Mouse (Mus musculus): ENCODE data around the gene Kdm5b.

DNA sequence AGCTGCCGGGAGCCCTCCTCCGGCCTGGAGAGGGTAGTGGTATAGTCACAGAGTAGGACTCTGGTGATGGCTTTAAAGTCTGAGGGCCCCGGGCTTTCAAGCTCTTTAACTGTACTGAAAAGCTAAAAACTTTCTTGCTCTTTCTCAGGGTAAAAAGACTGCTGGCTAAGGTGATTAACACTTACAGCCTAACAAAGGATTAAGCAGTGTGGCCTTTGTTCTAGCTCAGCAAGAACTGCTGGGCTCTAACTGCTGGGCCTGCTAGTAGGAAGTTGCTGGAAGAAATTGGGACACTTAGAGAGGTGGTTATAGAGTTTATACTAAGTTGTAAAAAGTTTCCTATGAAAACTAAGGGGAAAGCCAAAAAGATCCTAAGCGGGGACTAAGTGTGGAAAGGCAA is 49.2 kb downstream of the Kdm5b start:
- TF ChIP-seq CTCF (IDR thresholded peaks at IDR 0.05; ENCODE audit: low read depth) (no peak), EP300 (optimal IDR thresholded peaks at IDR 0.05) (no peak)
